Mouse (Mus musculus) CD4-positive, CD25-positive, alpha-beta regulatory T cell (primary cell): ENCODE data around the gene Fam71d. TPM values are rescaled to one million over a fixed set of nuclear protein-coding genes. Genes with fewer than 3 reads are reported as not detected.

Experiments
- polyA plus RNA-seq: library from polyadenylated mRNA; unstranded; fragments of 100-300 nt; shearing (Covaris generic); gene quantifications from one replicate; pipeline ENCODE4 v1.2.1, GENCODE M21; 2017

The Fam71d gene
- not detected for polyA plus RNA-seq

DNA sequence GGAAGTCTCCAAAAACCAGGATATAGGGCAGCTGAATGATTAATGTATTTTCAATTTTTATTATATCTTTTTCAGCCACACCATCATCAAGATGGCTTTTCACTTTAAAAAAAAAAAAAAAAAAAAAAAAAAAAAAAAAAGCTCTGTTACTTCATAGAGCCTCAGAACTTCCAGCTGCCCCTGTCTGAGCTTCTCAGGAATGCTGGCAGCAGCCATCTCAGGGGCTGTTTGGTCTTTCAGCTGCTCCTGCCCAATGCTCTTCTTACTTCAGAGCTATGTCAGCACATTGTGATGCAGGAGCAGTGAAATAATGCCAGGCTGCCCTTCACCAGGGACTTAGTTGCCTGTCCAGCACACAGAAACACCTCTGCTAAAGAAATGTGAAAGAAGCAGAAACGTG is at the start of gene Fam71d:
TSS of gene Fam71d (plus strand) at position 211 of the 400 bp plus-strand sequence.

DNA sequence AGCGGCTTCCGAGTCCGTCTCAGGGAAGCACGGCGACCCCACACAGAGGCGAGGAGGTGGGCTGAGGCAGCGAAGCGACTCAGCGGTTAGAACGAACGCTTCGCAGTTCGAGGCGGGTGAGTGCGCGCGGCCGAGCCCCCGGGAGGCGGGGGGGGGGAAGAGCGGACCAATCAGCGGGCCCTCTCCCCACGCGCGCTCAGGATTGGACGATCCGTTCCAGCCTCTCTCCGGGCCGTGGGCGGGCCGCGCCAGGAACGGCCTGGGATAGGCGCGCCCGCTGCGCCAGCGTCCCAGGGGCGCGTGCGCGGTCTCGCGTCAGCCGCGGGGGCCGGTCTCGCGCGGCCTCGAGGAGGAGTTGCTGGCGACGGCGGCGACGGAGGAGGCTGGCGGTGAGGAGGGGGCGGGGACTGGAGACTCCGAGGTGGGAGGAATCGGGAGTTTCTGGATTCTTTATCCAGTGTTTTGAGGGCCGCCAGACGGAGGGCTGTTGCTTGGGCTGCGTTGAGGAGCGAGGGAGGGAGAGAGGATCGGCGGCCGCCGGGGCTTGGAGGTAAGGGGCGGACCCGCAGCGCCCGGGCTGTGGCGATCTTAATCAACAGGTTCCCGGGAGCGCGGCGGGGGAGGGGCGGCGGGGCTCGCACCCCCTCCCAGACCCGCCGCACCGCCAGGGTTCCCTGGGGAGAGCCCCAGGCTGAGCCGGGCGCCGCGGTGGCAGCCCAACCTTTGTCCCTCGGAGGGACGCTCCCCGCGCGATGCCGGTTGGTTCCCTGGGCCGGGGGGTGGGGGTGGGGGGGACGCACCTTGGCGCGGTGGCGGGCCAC is 57.4 kb downstream of the Fam71d start, which contains the start of gene Mpp5:
TSS of gene Mpp5 (plus strand) at position 351 of the 821 bp plus-strand sequence.

Other genes with a start within 250 kb of the Fam71d start
- 14.2 TPM for gene Mpp5, start 57.4 kb downstream of the Fam71d start, polyA plus RNA-seq
- 224 TPM for gene Atp6v1d, start 170.1 kb downstream of the Fam71d start, polyA plus RNA-seq
- 184 TPM for gene Eif2s1, start 170.3 kb downstream of the Fam71d start, polyA plus RNA-seq
- 0.18 TPM for gene Plek2, start 215.4 kb downstream of the Fam71d start, polyA plus RNA-seq